Mouse (Mus musculus): ENCODE measurements around the gene Card6. TPM values are rescaled to one million over a fixed set of nuclear protein-coding genes. Genes with fewer than 3 reads are reported as not detected.
A peak's percentile ranks its signal among the peaks of the same experiment; 100 is the strongest.

Gene Card6
- total and polyA plus RNA-seq, 3 experiments, result 0.08 to 0.13 TPM; not detected in 1

GRCm38 (mm10) chr15:5145196-5145945, 37.0 kb upstream of the Card6 start:
- Histone ChIP-seq H3K9ac (ENCODE audit: control insufficient read depth, low read depth, low read length, poor library complexity, severe bottlenecking) (peak overlapping the region; percentile 47), H3K4me3 (ENCODE audit: control insufficient read depth in 1 of 2, insufficient read depth in 1 of 2, low read depth in 2 of 2, low read length in 2 of 2) (peak overlapping the region; percentile 34 to 77), H3K27me3 (ENCODE audit: control insufficient read depth in 1 of 2, insufficient read depth in 2 of 2, low read length in 2 of 2) (no peaks in the 10 kb centered on the region), H3K36me3 (ENCODE audit: control insufficient read depth in 1 of 2, insufficient read depth in 2 of 2, low read length in 2 of 2) (peaks cover 0 to 24% of the 10 kb centered on the region in 2 experiments; a peak in 2 of 4 replicates), H3K27ac (ENCODE audit: control insufficient read depth, low read depth, low read length) (peak overlapping the region; percentile 21; the same call in 1 of the 2 replicates), H3K9me3 (replicated peaks; ENCODE audit: insufficient read depth, low read length) (no peaks in the 10 kb centered on the region), H3K79me2 (ENCODE audit: control insufficient read depth, insufficient read depth, low read length, poor library complexity) (peaks cover 56% of the 10 kb centered on the region), H3K4me1 (ENCODE audit: control insufficient read depth in 1 of 2, insufficient read depth in 2 of 2, low read length in 2 of 2) (peaks cover 12 to 19% of the 10 kb centered on the region in 2 experiments)
- peak; percentile 57 for DNase-seq (ENCODE audit: low read depth, low spot score)
- TF ChIP-seq USF1 (IDR thresholded peaks at IDR 0.05; ENCODE audit: low read depth, low read length) (no peak), ELF1 (IDR thresholded peaks at IDR 0.05; ENCODE audit: low read depth, low read length) (no peak), KAT2A (conservative IDR thresholded peaks at IDR 0.05; ENCODE audit: low read depth, low read length) (no peak), JUND (IDR thresholded peaks at IDR 0.05; ENCODE audit: low read depth, low read length) (no peak), CTCF (IDR thresholded peaks at IDR 0.05 in 2 of 3, conservative IDR thresholded peaks at IDR 0.05 in 1 of 3; ENCODE audit: control insufficient read depth in 1 of 3, insufficient read depth in 1 of 3, low read depth in 2 of 3, low read length in 3 of 3, poor library complexity in 1 of 3, severe bottlenecking in 1 of 3) (no peak)

GRCm38 (mm10) chr15:5144021-5144778, 35.9 kb upstream of the Card6 start:
- TF ChIP-seq USF1 (IDR thresholded peaks at IDR 0.05; ENCODE audit: low read depth, low read length) (no peak), MXI1 (IDR thresholded peaks at IDR 0.05; ENCODE audit: low read depth, low read length) (peak; percentile 61; the same call in 1 of the 2 replicates), ZNF384 (IDR thresholded peaks at IDR 0.05; ENCODE audit: low read depth, low read length) (no peak), MYC (IDR thresholded peaks at IDR 0.05; ENCODE audit: low read depth, low read length) (0 out of 2 replicates have a peak, but pooled peaks have one; percentile 23), TAL1 (IDR thresholded peaks at IDR 0.05; ENCODE audit: low read length) (no peak), EP300 (IDR thresholded peaks at IDR 0.05; ENCODE audit: low read depth in 1 of 2, low read length in 2 of 2) (0 out of 4 replicates have a peak, but pooled peaks of 1 of the 2 experiments have one; percentile 17), CTCF (IDR thresholded peaks at IDR 0.05 in 2 of 3, conservative IDR thresholded peaks at IDR 0.05 in 1 of 3; ENCODE audit: control insufficient read depth in 1 of 3, insufficient read depth in 1 of 3, low read depth in 2 of 3, low read length in 3 of 3, poor library complexity in 1 of 3, severe bottlenecking in 1 of 3) (0 out of 6 replicates have a peak, but pooled peaks of 1 of the 3 experiments have one; percentile 3), KAT2A (conservative IDR thresholded peaks at IDR 0.05; ENCODE audit: low read depth, low read length) (no peak), ZKSCAN1 (IDR thresholded peaks at IDR 0.05; ENCODE audit: low read depth, low read length) (no peak), UBTF (IDR thresholded peaks at IDR 0.05; ENCODE audit: borderline replicate concordance, insufficient read depth, low read depth, low read length) (peak; percentile 80; the same call in 1 of the 2 replicates), ELF1 (IDR thresholded peaks at IDR 0.05; ENCODE audit: low read depth, low read length) (no peak), POLR2AphosphoS2 (IDR thresholded peaks at IDR 0.05; ENCODE audit: low read length) (no peak), HCFC1 (IDR thresholded peaks at IDR 0.05; ENCODE audit: low read depth, low read length) (no peak)
- peak; percentile 75 for DNase-seq (ENCODE audit: low read depth, low spot score)
- Histone ChIP-seq H3K9ac (ENCODE audit: control insufficient read depth, low read depth, low read length, poor library complexity, severe bottlenecking) (peak overlapping the region; percentile 95), H3K79me2 (ENCODE audit: control insufficient read depth, insufficient read depth, low read length, poor library complexity) (peaks cover 45% of the 10 kb centered on the region), H3K27ac (ENCODE audit: control insufficient read depth, low read depth, low read length) (peak overlapping the region; percentile 68), H3K4me1 (ENCODE audit: control insufficient read depth in 1 of 2, insufficient read depth in 2 of 2, low read length in 2 of 2) (peaks cover 17 to 21% of the 10 kb centered on the region in 2 experiments), H3K27me3 (ENCODE audit: control insufficient read depth in 1 of 2, insufficient read depth in 2 of 2, low read length in 2 of 2) (no peaks in the 10 kb centered on the region), H3K36me3 (ENCODE audit: control insufficient read depth in 1 of 2, insufficient read depth in 2 of 2, low read length in 2 of 2) (peaks cover 0 to 29% of the 10 kb centered on the region in 2 experiments; a peak in 2 of 4 replicates), H3K9me3 (replicated peaks; ENCODE audit: insufficient read depth, low read length) (no peaks in the 10 kb centered on the region), H3K4me3 (ENCODE audit: control insufficient read depth in 1 of 2, insufficient read depth in 1 of 2, low read depth in 2 of 2, low read length in 2 of 2) (peak overlapping the region; percentile 77 to 84)

Data from MEL (cell line).